Mouse (Mus musculus): ENCODE data around the gene Ppil1. TPM values are rescaled to one million over a fixed set of nuclear protein-coding genes. Genes with fewer than 3 reads are reported as not detected.

The Ppil1 gene
- 123 and 131 TPM in 2 replicates for polyA plus RNA-seq (2014; fragmentation: Nextera tagmentation; extraction: Ambion mirVana)

- ATAC-seq (peak; percentile 70), DNase-seq (ENCODE audit: low spot score) (peak; percentile 87)
- peaks cover 17% of the 10 kb centered on the region for H3K4me1 ChIP-seq (ENCODE audit: control insufficient read depth, insufficient read depth, low read length)
- peaks cover 18% of the 10 kb centered on the region for H3K36me3 ChIP-seq (ENCODE audit: control insufficient read depth, insufficient read depth, low read length)
- H3K4me2 ChIP-seq (ENCODE audit: low read length) = peak within 1 kb of the TSS; percentile 75
- peak within 1 kb of the TSS; percentile 85 for H3K9ac ChIP-seq (ENCODE audit: low read length)
- 6% methylated on average over 38 of the region's 38 CpGs for WGBS
- no peaks in the 10 kb centered on the region for H3K27me3 ChIP-seq (replicated peaks; ENCODE audit: control insufficient read depth, insufficient read depth, low read length)
- peak within 1 kb of the TSS; percentile 98 for H3K27ac ChIP-seq (ENCODE audit: low read depth, low read length)
- no peaks in the 10 kb centered on the region for H3K9me3 ChIP-seq (replicated peaks; ENCODE audit: control insufficient read depth, low read length)
- peak within 1 kb of the TSS; percentile 85 for H3K4me3 ChIP-seq (ENCODE audit: low read depth, low read length)
Observed at GRCm38 (mm10) chr17:29263840-29264633, at the start of gene Ppil1. TSS of gene Ppil1 (minus strand) at chr17:29264186.

- DNase-seq (ENCODE audit: low spot score) (no peak), ATAC-seq (no peak)
- Histone ChIP-seq H3K4me1 (ENCODE audit: control insufficient read depth, insufficient read depth, low read length) (no peaks in the 10 kb centered on the region), H3K27ac (ENCODE audit: low read depth, low read length) (no peak overlapping the region), H3K9ac (ENCODE audit: low read length) (no peak overlapping the region), H3K36me3 (ENCODE audit: control insufficient read depth, insufficient read depth, low read length) (no peaks in the 10 kb centered on the region), H3K9me3 (replicated peaks; ENCODE audit: control insufficient read depth, low read length) (no peaks in the 10 kb centered on the region), H3K4me3 (ENCODE audit: low read depth, low read length) (no peak overlapping the region), H3K4me2 (ENCODE audit: low read length) (no peak overlapping the region), H3K27me3 (replicated peaks; ENCODE audit: control insufficient read depth, insufficient read depth, low read length) (no peaks in the 10 kb centered on the region)
Observed at GRCm38 (mm10) chr17:29313300-29313699, 49.3 kb upstream of the Ppil1 start.

GRCm38 (mm10) chr17:29312082-29312481, 48.1 kb upstream of the Ppil1 start:
- H3K9ac ChIP-seq (ENCODE audit: low read length) = no peak overlapping the region
- ATAC-seq = no peak
- H3K36me3 ChIP-seq (ENCODE audit: control insufficient read depth, insufficient read depth, low read length) = no peaks in the 10 kb centered on the region
- DNase-seq (ENCODE audit: low spot score) = no peak
- no peaks in the 10 kb centered on the region for H3K4me1 ChIP-seq (ENCODE audit: control insufficient read depth, insufficient read depth, low read length)
- no peak overlapping the region for H3K27ac ChIP-seq (ENCODE audit: low read depth, low read length)
- H3K27me3 ChIP-seq (replicated peaks; ENCODE audit: control insufficient read depth, insufficient read depth, low read length) = no peaks in the 10 kb centered on the region
- H3K4me3 ChIP-seq (ENCODE audit: low read depth, low read length) = no peak overlapping the region
- 87% methylated on average over 2 of the region's 2 CpGs for WGBS
- no peaks in the 10 kb centered on the region for H3K9me3 ChIP-seq (replicated peaks; ENCODE audit: control insufficient read depth, low read length)
- H3K4me2 ChIP-seq (ENCODE audit: low read length) = no peak overlapping the region

- H3K36me3 ChIP-seq (ENCODE audit: control insufficient read depth, insufficient read depth, low read length) = no peaks in the 10 kb centered on the region
- ATAC-seq (no peak), DNase-seq (ENCODE audit: low spot score) (no peak)
- H3K9ac ChIP-seq (ENCODE audit: low read length) = no peak overlapping the region
- no peak overlapping the region for H3K4me2 ChIP-seq (ENCODE audit: low read length)
- no peaks in the 10 kb centered on the region for H3K9me3 ChIP-seq (replicated peaks; ENCODE audit: control insufficient read depth, low read length)
- WGBS = 92% methylated on average over 8 of the region's 8 CpGs
- no peaks in the 10 kb centered on the region for H3K27me3 ChIP-seq (replicated peaks; ENCODE audit: control insufficient read depth, insufficient read depth, low read length)
- no peak overlapping the region for H3K27ac ChIP-seq (ENCODE audit: low read depth, low read length)
- H3K4me1 ChIP-seq (ENCODE audit: control insufficient read depth, insufficient read depth, low read length) = no peaks in the 10 kb centered on the region
- H3K4me3 ChIP-seq (ENCODE audit: low read depth, low read length) = no peak overlapping the region
Observed at GRCm38 (mm10) chr17:29311602-29312001, 47.6 kb upstream of the Ppil1 start.

- Histone ChIP-seq H3K4me1 (ENCODE audit: control insufficient read depth, insufficient read depth, low read length) (no peaks in the 10 kb centered on the region), H3K9me3 (replicated peaks; ENCODE audit: control insufficient read depth, low read length) (no peaks in the 10 kb centered on the region), H3K36me3 (ENCODE audit: control insufficient read depth, insufficient read depth, low read length) (no peaks in the 10 kb centered on the region), H3K9ac (ENCODE audit: low read length) (no peak overlapping the region), H3K27me3 (replicated peaks; ENCODE audit: control insufficient read depth, insufficient read depth, low read length) (no peaks in the 10 kb centered on the region), H3K4me2 (ENCODE audit: low read length) (no peak overlapping the region), H3K27ac (ENCODE audit: low read depth, low read length) (no peak overlapping the region), H3K4me3 (ENCODE audit: low read depth, low read length) (no peak overlapping the region)
- WGBS = 84% methylated on average over 21 of the region's 21 CpGs
- DNase-seq (ENCODE audit: low spot score) (no peak), ATAC-seq (no peak)
Observed at GRCm38 (mm10) chr17:29310056-29310623, 46.2 kb upstream of the Ppil1 start.

GRCm38 (mm10) chr17:29305871-29306270, 41.9 kb upstream of the Ppil1 start:
- ATAC-seq = no peak
- 58% methylated on average over 7 of the region's 7 CpGs for WGBS
- H3K36me3 ChIP-seq (ENCODE audit: control insufficient read depth, insufficient read depth, low read length) = peaks cover 11% of the 10 kb centered on the region

GRCm38 (mm10) chr17:29305058-29305806, 41.2 kb upstream of the Ppil1 start:
- H3K27me3 ChIP-seq (replicated peaks; ENCODE audit: control insufficient read depth, insufficient read depth, low read length) = no peaks in the 10 kb centered on the region
- no peaks in the 10 kb centered on the region for H3K4me1 ChIP-seq (ENCODE audit: control insufficient read depth, insufficient read depth, low read length)
- H3K27ac ChIP-seq (ENCODE audit: low read depth, low read length) = no peak overlapping the region
- peaks cover 15% of the 10 kb centered on the region for H3K36me3 ChIP-seq (ENCODE audit: control insufficient read depth, insufficient read depth, low read length)
- 32% methylated on average over 15 of the region's 15 CpGs for WGBS
- no peak for ATAC-seq
- no peak for DNase-seq (ENCODE audit: low spot score)
- no peak overlapping the region for H3K4me2 ChIP-seq (ENCODE audit: low read length)
- H3K9me3 ChIP-seq (replicated peaks; ENCODE audit: control insufficient read depth, low read length) = no peaks in the 10 kb centered on the region
- H3K9ac ChIP-seq (ENCODE audit: low read length) = no peak overlapping the region
- no peak overlapping the region for H3K4me3 ChIP-seq (ENCODE audit: low read depth, low read length)

More at GRCm38 (mm10) chr17:29305871-29306270, 41.9 kb upstream of the Ppil1 start:
- H3K9ac ChIP-seq (ENCODE audit: low read length) = no peak overlapping the region
- H3K27ac ChIP-seq (ENCODE audit: low read depth, low read length) = no peak overlapping the region
- no peak overlapping the region for H3K4me3 ChIP-seq (ENCODE audit: low read depth, low read length)
- no peaks in the 10 kb centered on the region for H3K9me3 ChIP-seq (replicated peaks; ENCODE audit: control insufficient read depth, low read length)
- no peak overlapping the region for H3K4me2 ChIP-seq (ENCODE audit: low read length)
- no peaks in the 10 kb centered on the region for H3K27me3 ChIP-seq (replicated peaks; ENCODE audit: control insufficient read depth, insufficient read depth, low read length)
- no peaks in the 10 kb centered on the region for H3K4me1 ChIP-seq (ENCODE audit: control insufficient read depth, insufficient read depth, low read length)
- no peak for DNase-seq (ENCODE audit: low spot score)

- no peaks in the 10 kb centered on the region for H3K4me1 ChIP-seq (ENCODE audit: control insufficient read depth, insufficient read depth, low read length)
- H3K27ac ChIP-seq (ENCODE audit: low read depth, low read length) = no peak overlapping the region
- H3K9me3 ChIP-seq (replicated peaks; ENCODE audit: control insufficient read depth, low read length) = no peaks in the 10 kb centered on the region
- H3K36me3 ChIP-seq (ENCODE audit: control insufficient read depth, insufficient read depth, low read length) = peaks cover 22% of the 10 kb centered on the region
- H3K9ac ChIP-seq (ENCODE audit: low read length) = no peak overlapping the region
- no peak overlapping the region for H3K4me3 ChIP-seq (ENCODE audit: low read depth, low read length)
- no peak overlapping the region for H3K4me2 ChIP-seq (ENCODE audit: low read length)
- DNase-seq (ENCODE audit: low spot score) (no peak), ATAC-seq (no peak)
- WGBS = 75% methylated on average over 13 of the region's 13 CpGs
- H3K27me3 ChIP-seq (replicated peaks; ENCODE audit: control insufficient read depth, insufficient read depth, low read length) = no peaks in the 10 kb centered on the region
Observed at GRCm38 (mm10) chr17:29304376-29305057, 40.5 kb upstream of the Ppil1 start.
